Mouse (Mus musculus) midbrain, embryonic 12.5 days (tissue): ENCODE measurements around the gene Frem1. TPM values are rescaled to one million over a fixed set of nuclear protein-coding genes. Genes with fewer than 3 reads are reported as not detected.
A peak's percentile ranks its signal among the peaks of the same experiment; 100 is the strongest.

Experiments
- ATAC-seq: fragments of 200-750 bp; cut with Nextera tagmentation; 2 replicates; pipeline ENCODE4 v1.8.0; 2017; ENCODE audit warnings: low read depth, moderate TSS enrichment, moderate library complexity; ENCODE audit not compliant: low FRiP score
- H3K27ac ChIP-seq: fragments of 300-500 bp; sonication (generic); replicated peaks from 2 replicates; pipeline ENCODE4 v1.5.1; 2016; ENCODE audit warnings: mild to moderate bottlenecking
- H3K27me3 ChIP-seq: fragments of 300-500 bp; sonication (generic); 2 replicates; pipeline ENCODE4 v1.6.1; 2016; ENCODE audit warnings: mild to moderate bottlenecking
- H3K36me3 ChIP-seq: fragments of 300-500 bp; sonication (generic); 2 replicates; pipeline ENCODE4 v1.6.1; 2016
- H3K4me1 ChIP-seq: fragments of 300-500 bp; sonication (generic); 2 replicates; pipeline ENCODE4 v1.6.1; 2016
- H3K4me2 ChIP-seq: fragments of 300-500 bp; sonication (generic); replicated peaks from 2 replicates; pipeline ENCODE4 v1.6.1; 2016; ENCODE audit warnings: mild to moderate bottlenecking, moderate library complexity
- H3K4me3 ChIP-seq: fragments of 300-500 bp; sonication (generic); 2 replicates; pipeline ENCODE4 v1.5.1; 2016; ENCODE audit warnings: mild to moderate bottlenecking
- H3K9ac ChIP-seq: fragments of 300-500 bp; sonication (generic); replicated peaks from 2 replicates; pipeline ENCODE4 v1.6.1; 2016; ENCODE audit warnings: mild to moderate bottlenecking, moderate library complexity
- H3K9me3 ChIP-seq: fragments of 300-500 bp; sonication (generic); 2 replicates; pipeline ENCODE4 v1.6.1; 2016; ENCODE audit warnings: mild to moderate bottlenecking
- WGBS: fragments of 180-500 bp; shearing (Covaris S2); methylation state at CpG from one replicate; pipeline ENCODE4 v1.1.7; 2016; 5-methylcytosine and 5-hydroxymethylcytosine counted together
- polyA plus RNA-seq: library from polyadenylated mRNA; unstranded; fragments of >200 nt; fragmentation: Nextera tagmentation; extraction: Ambion mirVana; gene quantifications from 2 replicates; pipeline ENCODE4 v1.2.1, GENCODE M21; 2016

The Frem1 gene
- polyA plus RNA-seq, 1 experiment from 2014 or later = 7.4 TPM

- Histone ChIP-seq H3K9ac (no peak overlapping the region), H3K27ac (no peak overlapping the region), H3K4me2 (no peak overlapping the region), H3K36me3 (no peaks in the 10 kb centered on the region), H3K4me3 (no peak overlapping the region), H3K4me1 (peaks cover 19% of the 10 kb centered on the region), H3K9me3 (no peaks in the 10 kb centered on the region), H3K27me3 (no peaks in the 10 kb centered on the region)
- 37% methylated on average over 15 of the region's 15 CpGs for WGBS
- 0 out of 2 replicates have a peak, but pooled peaks have one; percentile 30 for ATAC-seq
Observed at GRCm38 (mm10) chr4:83020759-83021555, 31.2 kb downstream of the Frem1 start.

DNA sequence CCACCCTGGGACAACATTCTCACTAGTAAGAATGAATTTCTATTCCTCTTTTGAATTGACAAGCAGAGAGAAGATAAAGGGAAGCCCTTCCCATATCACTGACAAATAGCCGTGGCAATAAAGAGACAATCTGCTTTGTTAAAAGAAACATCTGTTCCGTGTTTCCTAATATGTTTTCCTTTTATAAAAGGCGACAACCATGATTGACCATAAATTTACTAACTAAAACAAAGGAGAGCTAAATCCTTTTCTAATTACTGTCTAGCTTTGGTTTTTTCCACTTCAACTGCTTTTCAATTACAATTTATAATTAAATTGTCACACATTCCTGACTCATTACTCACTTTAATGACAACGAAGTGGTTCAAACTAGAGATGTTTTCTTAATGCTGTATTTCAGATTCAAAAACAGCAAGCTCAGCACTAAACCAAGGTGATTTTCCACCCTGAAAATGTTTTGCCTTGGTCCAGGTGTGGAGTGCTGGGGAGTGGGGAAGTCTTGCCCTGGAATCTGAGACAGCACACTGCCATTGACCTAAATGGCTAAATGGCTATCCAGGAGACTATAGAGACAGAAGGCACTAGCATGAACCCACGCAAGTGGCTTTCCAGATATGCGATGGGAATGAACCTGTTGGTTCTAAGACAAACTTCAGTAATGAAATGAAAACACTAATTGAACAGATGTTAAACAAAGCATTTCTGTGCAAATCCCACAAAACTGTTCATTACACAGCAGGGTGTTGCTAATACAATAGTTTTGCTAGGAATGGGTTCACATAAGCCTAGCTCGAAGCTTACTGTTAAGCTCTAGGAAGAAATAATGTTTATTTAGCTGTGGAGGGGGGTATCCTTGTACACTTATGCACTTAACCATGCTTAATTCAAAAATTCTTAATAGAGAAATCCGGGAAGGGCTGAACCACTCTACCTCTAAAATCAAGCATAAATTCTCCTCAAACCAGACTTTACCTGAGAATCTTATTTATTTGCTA is 33.7 kb downstream of the Frem1 start:
- no peaks in the 10 kb centered on the region for H3K36me3 ChIP-seq
- no peaks in the 10 kb centered on the region for H3K9me3 ChIP-seq
- H3K4me3 ChIP-seq = no peak overlapping the region
- no peak for ATAC-seq
- no peaks in the 10 kb centered on the region for H3K27me3 ChIP-seq
- WGBS = 55% methylated on average over 8 of the region's 8 CpGs
- no peak overlapping the region for H3K27ac ChIP-seq
- peaks cover 19% of the 10 kb centered on the region for H3K4me1 ChIP-seq
- H3K9ac ChIP-seq = no peak overlapping the region
- H3K4me2 ChIP-seq = no peak overlapping the region

DNA sequence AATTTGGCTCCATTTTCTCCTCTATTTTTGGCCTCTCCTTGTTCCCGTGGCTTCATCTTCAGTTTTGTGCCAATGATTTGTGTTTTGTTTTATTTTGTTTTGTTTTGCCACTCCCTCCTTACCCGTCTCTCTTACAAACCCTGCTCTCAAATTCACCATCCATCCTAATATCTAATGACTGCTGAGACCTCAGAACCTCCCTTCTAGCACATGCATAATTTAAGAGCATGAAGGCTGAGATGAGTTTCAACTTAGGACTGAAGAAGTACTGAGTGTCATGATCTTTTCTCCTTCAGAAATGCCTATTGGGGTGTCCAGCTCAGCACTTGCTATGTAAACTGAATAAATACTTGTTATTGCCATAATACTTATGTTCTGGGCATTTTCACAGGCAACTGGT is 37.6 kb downstream of the Frem1 start:
- Histone ChIP-seq H3K4me1 (peaks cover 8% of the 10 kb centered on the region; the same call in 1 of the 2 replicates), H3K4me3 (no peak overlapping the region), H3K36me3 (no peaks in the 10 kb centered on the region), H3K27ac (no peak overlapping the region), H3K27me3 (no peaks in the 10 kb centered on the region), H3K9ac (no peak overlapping the region), H3K4me2 (no peak overlapping the region), H3K9me3 (no peaks in the 10 kb centered on the region)
- ATAC-seq = no peak
- 83% methylated on average over 2 of the region's 2 CpGs for WGBS

- no peak overlapping the region for H3K4me2 ChIP-seq
- 0 out of 2 replicates have a peak, but pooled peaks cover 7% of the 10 kb centered on the region for H3K4me1 ChIP-seq
- ATAC-seq = no peak
- no peaks in the 10 kb centered on the region for H3K27me3 ChIP-seq
- 0 out of 2 replicates have a peak overlapping the region, but pooled peaks have one; percentile 15 for H3K27ac ChIP-seq
- H3K9me3 ChIP-seq = no peaks in the 10 kb centered on the region
- no peak overlapping the region for H3K4me3 ChIP-seq
- H3K9ac ChIP-seq = no peak overlapping the region
- H3K36me3 ChIP-seq = no peaks in the 10 kb centered on the region
- 88% methylated on average over 5 of the region's 5 CpGs for WGBS
Observed at GRCm38 (mm10) chr4:83004086-83004485, 48.1 kb downstream of the Frem1 start.

DNA sequence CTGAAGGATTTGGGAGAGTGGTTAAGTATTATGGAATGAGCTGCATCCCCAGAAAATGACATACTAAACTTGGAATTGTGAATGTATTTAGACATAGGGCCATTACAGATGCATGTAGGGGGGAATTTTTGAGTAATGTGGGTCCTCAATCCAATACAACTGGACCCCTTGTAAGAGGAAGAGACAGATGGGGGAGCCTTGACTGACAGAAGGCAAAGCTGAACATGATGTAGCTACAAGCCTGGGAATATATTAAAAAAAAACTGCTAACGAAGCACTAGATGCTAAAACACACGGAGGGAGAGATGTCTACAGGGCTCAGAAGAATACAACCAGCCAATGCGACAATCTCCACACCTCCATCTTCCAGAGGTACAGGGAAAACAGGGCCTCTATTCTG is 60.1 kb downstream of the Frem1 start:
- no peaks in the 10 kb centered on the region for H3K27me3 ChIP-seq
- H3K36me3 ChIP-seq = no peaks in the 10 kb centered on the region
- no peak overlapping the region for H3K4me3 ChIP-seq
- H3K9ac ChIP-seq = no peak overlapping the region
- WGBS = 84% methylated on average over 3 of the region's 3 CpGs
- H3K4me2 ChIP-seq = no peak overlapping the region
- no peaks in the 10 kb centered on the region for H3K9me3 ChIP-seq
- H3K27ac ChIP-seq = no peak overlapping the region
- ATAC-seq = no peak
- H3K4me1 ChIP-seq = peaks cover 9% of the 10 kb centered on the region

GRCm38 (mm10) chr4:82990973-82991695 is 61.0 kb downstream of the Frem1 start:
- no peak for ATAC-seq
- 0 out of 2 replicates have a peak overlapping the region, but pooled peaks have one; percentile 35 for H3K27ac ChIP-seq
- WGBS = 51% methylated on average over 7 of the region's 7 CpGs

GRCm38 (mm10) chr4:82972381-82972780 is 79.8 kb downstream of the Frem1 start:
- H3K36me3 ChIP-seq = no peaks in the 10 kb centered on the region
- no peaks in the 10 kb centered on the region for H3K9me3 ChIP-seq
- no peak overlapping the region for H3K4me3 ChIP-seq
- H3K4me1 ChIP-seq = peaks cover 6% of the 10 kb centered on the region; the same call in 1 of the 2 replicates
- H3K27me3 ChIP-seq = no peaks in the 10 kb centered on the region
- H3K9ac ChIP-seq = no peak overlapping the region
- no peak overlapping the region for H3K4me2 ChIP-seq
- no peak overlapping the region for H3K27ac ChIP-seq
- 67% methylated on average over 4 of the region's 4 CpGs for WGBS
- ATAC-seq = 0 out of 2 replicates have a peak, but pooled peaks have one; percentile 16

More at GRCm38 (mm10) chr4:82990973-82991695, 61.0 kb downstream of the Frem1 start:
- no peak overlapping the region for H3K9ac ChIP-seq
- no peaks in the 10 kb centered on the region for H3K9me3 ChIP-seq
- H3K4me2 ChIP-seq = no peak overlapping the region
- H3K4me1 ChIP-seq = peaks cover 9% of the 10 kb centered on the region
- H3K4me3 ChIP-seq = no peak overlapping the region
- no peaks in the 10 kb centered on the region for H3K27me3 ChIP-seq
- H3K36me3 ChIP-seq = no peaks in the 10 kb centered on the region

GRCm38 (mm10) chr4:82970901-82971648 is 81.1 kb downstream of the Frem1 start:
- Histone ChIP-seq H3K4me2 (no peak overlapping the region), H3K27ac (no peak overlapping the region), H3K9ac (no peak overlapping the region), H3K27me3 (no peaks in the 10 kb centered on the region), H3K4me3 (no peak overlapping the region), H3K9me3 (no peaks in the 10 kb centered on the region), H3K36me3 (no peaks in the 10 kb centered on the region), H3K4me1 (peaks cover 6% of the 10 kb centered on the region; the same call in 1 of the 2 replicates)
- 88% methylated on average over 12 of the region's 12 CpGs for WGBS
- ATAC-seq = no peak

- H3K4me3 ChIP-seq = no peak overlapping the region
- H3K4me1 ChIP-seq = 0 out of 2 replicates have a peak, but pooled peaks cover 6% of the 10 kb centered on the region
- no peak overlapping the region for H3K9ac ChIP-seq
- H3K36me3 ChIP-seq = no peaks in the 10 kb centered on the region
- no peak overlapping the region for H3K4me2 ChIP-seq
- no peaks in the 10 kb centered on the region for H3K9me3 ChIP-seq
- no peaks in the 10 kb centered on the region for H3K27me3 ChIP-seq
- 66% methylated on average over 1 of the region's 1 CpGs for WGBS
- H3K27ac ChIP-seq = no peak overlapping the region
- no peak for ATAC-seq
Observed at GRCm38 (mm10) chr4:82961024-82961423, 91.1 kb downstream of the Frem1 start.

DNA sequence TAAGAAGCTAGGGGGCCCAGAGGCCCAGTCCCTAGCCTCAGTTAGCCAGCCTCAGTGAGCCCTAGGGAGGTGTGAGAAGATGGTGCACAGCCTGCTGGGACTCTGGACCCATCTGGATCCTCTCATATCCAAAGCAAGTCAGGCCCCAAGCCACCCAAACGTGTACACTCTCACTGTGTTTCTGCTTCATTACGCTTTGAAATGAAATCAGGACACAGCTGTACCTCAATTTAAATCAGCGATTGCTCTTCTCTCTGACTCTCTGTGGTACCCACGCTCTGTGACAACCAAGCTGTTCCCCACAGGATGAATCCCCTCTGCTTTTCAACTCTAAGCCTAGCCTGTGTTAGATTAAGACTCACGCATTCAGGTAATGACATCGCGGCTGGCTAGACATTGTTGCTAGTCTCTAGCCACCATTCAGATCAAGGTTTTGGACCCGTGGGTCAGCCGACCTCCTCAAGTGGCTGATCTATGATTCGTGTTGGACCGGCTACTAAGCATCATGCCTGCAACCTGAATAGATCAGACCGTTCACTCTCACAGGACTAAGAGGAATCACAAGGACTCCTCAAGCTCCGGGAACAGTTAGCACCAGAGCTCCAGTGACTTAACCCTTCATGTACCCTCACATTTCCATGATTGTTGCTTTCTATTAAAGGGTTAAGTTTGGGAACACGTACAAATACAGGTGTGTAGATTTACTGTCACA is 94.2 kb downstream of the Frem1 start:
- H3K4me2 ChIP-seq = no peak overlapping the region
- H3K9ac ChIP-seq = no peak overlapping the region
- H3K4me1 ChIP-seq = 0 out of 2 replicates have a peak, but pooled peaks cover 9% of the 10 kb centered on the region
- no peaks in the 10 kb centered on the region for H3K9me3 ChIP-seq
- 67% methylated on average over 14 of the region's 14 CpGs for WGBS
- no peaks in the 10 kb centered on the region for H3K27me3 ChIP-seq
- H3K27ac ChIP-seq = peak overlapping the region; percentile 10; the same call in 1 of the 2 replicates
- H3K4me3 ChIP-seq = no peak overlapping the region
- peak; percentile 58; the same call in 1 of the 2 replicates for ATAC-seq
- H3K36me3 ChIP-seq = no peaks in the 10 kb centered on the region
